Mouse (Mus musculus) yolk sac, embryonic 10.5 days (tissue): ENCODE measurements at regions not wholly inside any gene's neighbourhood (a gene's known extent, or its start where the extent isn't known, plus 50 kb on each side); places are given as distances from the start of the nearest gene placed in this dataset.

Experiments used
- DNase-seq: peaks from one replicate; pipeline ENCODE4 v3.0.0-alpha.2; 2017; ENCODE audit warnings: low spot score

DNA sequence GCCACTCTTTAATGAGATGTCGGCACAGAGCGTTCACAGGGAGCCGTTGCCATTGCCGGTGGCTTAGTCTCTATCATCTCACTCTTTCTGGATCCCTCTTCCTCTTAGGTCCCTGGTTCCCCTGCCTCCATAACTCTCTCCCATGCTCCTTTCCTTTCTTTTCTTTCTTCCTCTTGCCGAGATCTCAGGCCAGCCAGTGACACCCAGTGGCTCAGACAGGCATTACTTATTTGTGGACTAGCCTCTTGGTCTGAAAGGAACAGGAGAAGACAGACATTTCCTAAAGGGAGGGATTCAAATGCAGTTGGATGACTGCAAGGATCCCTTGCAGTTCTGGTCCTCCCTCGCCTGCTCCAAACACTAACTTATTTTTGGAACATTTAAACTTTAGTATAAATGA lies 180.5 kb upstream of the Ado start:
- peak; percentile 5 for DNase-seq

DNA sequence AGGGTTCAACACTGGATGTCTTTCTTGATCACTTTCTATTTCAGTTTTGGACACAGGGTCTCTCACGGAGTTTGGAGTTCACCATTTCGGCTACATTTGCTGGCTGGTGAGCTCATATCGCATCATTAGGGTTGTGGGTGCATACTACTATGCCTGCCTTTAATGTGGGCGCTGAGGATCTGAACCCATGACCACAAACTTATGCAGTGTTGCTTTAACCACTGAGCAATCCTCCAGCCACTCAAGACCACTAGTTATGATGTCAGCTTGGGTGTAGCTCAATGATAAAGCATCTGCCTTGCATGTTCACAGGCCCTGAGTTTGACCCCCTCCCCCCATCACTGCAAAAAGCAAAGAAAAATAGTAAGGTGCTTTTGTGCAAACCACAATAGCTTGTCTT lies 178.8 kb upstream of the Ado start:
- DNase-seq, result no peak

DNA sequence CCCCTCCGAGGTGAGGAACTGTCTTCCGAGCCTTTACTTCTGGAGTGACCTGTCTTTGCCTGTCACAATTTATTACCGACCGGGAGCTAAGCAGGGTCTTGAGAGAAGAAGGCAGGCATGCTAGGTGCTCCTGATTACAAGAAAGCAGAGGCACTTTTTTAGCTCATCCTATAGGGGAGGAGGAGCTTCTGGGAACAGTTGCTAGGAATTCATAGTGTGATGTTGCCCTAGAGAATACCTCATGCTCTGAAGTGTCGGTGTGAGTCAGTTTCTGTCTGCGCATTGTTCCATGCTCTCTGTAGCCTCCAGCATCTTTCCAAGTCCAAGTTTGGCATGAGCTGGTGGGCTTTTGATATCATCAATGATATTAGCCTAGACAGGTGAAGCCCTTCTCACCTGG lies 178.0 kb upstream of the Ado start:
- DNase-seq, result no peak

DNA sequence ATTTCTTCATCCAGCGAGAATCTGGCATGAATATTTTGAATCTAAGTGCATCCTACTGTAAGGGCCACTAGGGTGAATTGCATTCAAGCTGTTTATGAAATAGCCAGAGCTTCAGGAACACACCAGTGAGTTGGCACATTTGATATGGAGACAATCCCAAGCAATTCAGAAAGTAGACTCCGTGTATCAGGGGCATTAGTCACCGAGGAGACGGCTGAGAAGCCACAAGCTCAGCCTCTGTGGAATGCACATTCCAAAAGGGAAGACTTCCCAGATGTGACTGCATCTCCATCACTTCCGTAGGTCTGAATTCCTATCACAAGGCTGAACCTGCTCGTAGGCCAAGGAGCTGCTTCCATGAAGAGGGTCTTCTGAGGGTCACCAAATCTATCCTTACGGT lies 177.6 kb upstream of the Ado start:
- no peak for DNase-seq

DNA sequence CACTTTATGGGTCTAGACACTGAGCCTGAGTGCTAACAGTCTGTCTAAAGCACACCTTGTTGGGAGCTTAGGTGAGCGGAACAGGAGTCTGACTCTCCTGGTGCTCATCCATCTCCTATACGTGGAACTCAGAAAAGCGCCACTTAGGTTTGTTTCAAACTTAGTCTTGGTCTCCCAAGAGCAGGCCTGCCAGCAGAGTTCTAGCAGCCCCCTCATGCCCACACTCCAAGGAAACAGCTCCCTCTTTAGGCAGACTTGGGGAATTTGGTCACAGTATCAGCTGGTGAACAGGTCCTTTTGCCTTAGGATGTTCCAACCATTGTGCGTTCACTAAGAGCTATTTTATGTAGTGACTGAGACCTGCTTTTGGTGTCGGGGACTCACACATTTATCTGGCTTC lies 173.0 kb upstream of the Ado start:
- peak; percentile 13 for DNase-seq

DNA sequence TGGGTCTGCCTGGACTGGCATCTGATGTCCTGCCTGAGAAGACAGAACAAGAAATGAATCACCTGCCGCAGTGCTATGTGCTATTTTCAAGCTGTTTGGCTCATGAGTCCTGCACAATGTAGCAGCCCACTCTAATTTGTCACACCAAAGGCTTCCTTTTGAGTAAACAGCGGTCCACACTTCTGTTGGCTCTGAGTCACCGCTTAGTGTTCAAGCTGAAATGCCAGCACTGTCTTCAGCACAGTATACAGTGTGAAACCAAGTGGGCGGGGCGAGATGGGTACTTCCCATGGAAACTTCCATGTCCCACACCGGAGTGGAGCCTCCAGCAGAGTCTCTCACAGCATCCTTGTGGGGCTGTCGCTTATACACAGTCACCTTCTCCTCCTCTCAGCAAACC lies 168.8 kb upstream of the Ado start:
- no peak for DNase-seq

DNA sequence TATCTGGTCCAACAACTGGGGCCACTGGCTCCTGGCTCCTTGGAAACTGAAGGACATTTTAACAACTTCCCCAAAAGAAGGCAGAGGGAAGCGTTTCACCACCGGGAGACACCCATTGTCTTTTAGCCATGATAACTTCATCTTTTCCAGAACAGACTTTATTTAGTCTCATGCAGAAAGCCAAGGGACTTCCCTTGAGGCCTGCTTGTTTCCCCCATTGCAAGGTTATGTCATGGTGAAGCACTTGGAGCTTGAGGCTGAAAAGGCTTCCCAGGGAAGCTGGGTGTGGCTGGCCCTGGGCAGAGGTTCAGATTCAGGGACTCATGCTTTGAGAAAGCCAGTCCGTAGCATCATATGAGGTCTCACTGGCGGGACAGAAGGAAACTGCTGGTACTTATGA lies 166.3 kb upstream of the Ado start:
- DNase-seq, result no peak

DNA sequence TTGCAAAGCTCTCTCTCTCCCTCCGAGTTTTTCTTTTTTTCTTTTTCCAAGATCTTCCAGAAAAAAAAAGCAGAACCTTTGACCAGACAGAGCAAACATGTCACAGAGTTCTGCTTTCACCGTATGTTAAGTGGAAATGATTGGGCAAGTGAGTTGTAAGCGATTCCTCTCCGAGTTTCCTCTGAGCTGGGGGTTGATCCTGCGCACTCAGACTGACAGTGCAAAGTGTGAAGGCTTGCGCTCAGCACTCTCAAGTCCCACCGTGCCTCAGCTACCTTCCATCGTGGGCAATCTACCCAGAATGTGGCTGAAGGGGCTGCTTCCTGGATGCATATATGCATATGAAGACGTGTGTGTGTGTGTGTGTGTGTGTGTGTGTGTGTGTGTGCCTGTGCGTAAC lies 164.3 kb upstream of the Ado start:
- no peak for DNase-seq

DNA sequence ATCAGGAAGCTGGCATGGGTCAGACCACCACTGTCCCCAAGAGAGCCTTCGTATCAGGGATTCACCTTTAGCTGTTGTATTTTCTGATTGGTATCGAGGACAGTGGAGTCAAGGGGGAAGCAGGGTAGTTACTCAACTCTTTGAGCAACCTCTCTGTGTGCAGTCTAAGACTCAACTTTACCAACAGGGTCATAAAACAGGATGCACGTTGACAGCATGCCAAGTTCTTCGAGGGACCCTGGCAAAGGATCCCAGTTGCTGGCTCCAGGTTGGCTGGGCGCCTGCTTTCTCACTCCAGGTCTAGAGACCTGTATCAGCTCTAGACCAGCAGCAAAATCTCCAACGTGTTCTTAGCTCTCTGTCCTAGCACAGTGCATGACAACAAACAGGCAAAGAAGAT lies 163.9 kb upstream of the Ado start:
- no peak for DNase-seq

DNA sequence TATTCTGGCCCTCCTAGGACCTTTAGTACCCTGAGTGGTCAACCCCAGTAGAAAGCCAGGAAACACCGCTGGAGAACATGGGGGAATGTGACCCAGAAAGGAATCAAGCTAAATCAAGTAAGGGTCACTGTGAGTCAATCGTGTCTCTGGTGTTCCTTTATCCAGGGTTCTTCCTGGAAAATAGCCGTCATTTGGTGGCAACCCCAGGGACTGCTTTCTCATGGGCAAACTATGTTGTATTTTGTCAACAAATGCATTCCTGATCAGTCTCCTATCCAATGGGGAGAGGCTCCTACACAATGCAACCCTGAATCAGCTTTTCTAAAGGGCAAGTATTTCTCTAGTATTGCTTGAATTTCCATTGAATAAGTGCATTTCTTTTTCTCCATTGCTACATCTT lies 163.2 kb upstream of the Ado start:
- no peak for DNase-seq

DNA sequence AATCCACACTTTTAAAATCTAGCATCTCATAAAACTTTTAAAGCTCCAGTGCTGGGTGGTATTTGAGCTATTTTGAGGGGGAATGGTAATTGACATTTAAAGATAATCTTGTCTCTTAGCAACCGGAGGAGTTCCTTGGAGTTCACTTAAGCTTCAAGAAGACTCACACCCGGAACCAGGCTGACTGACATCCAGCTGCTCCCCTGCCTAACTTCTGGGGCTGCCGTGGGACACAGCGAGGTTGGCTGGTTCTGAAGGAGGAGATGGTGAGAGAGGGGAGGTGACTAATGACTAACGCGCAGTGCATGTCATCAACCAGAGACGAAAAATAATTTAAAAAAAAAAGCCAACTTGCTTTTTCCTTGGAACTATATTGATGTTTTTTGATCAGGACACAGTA lies 157.7 kb upstream of the Ado start:
- DNase-seq, result no peak

DNA sequence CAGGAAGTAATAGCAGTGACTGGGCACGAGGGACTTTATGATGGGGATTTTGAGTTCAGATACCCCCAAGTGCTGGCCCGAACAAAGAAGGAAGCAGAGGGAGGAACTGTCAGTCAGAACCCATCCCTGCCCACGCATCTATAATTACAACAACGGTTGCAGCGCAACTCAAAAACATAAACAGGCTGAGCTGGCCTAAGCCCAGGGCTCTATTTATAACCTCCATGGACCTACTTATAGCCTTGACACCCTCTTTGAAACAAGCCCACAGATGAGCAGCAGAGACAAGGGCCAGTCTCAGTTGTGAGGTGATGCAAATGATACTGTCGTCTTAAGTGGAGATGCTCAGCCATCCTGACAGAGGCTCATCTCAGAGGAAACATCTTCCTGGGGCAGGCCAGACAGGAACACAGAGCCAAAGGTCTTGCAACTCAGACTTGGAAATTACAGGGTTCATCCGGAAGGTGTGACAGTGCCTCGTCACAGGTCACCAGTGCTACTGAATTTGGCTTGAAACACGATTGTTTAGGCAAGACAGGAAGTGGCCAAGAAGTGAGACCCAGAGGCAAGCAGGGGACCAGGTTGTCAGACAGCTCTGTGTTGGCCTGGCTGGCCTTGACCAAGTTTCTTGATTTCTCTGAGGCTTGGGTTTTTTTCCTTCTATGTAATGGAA lies 154.2 kb upstream of the Ado start:
- no peak for DNase-seq

DNA sequence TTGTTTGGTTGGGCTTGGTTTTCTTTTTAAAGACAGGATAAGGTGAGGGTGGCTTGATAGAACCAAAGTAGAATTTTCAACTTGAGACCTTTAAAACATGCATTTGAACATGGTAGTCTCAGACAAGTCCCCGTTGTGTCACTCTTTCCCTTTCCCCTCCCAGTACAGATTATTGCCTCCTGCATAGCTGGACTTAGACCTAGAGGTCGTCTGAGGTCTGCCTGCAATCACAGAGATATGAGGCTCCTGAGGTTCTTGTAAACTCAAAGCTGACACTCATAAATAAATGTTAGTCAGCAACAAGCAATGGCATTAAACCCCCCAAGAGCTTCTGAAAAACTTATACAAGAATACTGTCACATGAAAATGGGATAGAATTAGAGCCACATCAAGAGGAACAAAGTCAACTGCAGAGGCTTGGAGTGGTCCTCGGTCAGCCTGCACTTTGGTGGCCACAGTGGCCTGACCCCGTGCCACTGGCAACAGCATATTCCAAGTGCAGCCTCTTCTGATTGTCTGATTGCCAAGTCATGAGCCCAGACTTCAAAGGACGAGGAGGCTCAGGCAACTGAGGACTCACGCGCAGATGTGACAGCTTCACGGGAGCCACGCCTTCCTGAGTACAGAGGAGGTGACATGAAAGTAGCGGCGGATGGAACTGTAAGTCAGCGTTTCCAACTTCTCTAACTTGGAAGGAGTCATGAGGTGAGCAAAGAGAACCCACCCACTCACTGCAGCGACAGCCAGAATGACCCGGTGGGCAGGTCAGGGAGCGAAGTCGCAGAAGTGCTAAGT lies 148.8 kb upstream of the Ado start:
- no peak for DNase-seq

DNA sequence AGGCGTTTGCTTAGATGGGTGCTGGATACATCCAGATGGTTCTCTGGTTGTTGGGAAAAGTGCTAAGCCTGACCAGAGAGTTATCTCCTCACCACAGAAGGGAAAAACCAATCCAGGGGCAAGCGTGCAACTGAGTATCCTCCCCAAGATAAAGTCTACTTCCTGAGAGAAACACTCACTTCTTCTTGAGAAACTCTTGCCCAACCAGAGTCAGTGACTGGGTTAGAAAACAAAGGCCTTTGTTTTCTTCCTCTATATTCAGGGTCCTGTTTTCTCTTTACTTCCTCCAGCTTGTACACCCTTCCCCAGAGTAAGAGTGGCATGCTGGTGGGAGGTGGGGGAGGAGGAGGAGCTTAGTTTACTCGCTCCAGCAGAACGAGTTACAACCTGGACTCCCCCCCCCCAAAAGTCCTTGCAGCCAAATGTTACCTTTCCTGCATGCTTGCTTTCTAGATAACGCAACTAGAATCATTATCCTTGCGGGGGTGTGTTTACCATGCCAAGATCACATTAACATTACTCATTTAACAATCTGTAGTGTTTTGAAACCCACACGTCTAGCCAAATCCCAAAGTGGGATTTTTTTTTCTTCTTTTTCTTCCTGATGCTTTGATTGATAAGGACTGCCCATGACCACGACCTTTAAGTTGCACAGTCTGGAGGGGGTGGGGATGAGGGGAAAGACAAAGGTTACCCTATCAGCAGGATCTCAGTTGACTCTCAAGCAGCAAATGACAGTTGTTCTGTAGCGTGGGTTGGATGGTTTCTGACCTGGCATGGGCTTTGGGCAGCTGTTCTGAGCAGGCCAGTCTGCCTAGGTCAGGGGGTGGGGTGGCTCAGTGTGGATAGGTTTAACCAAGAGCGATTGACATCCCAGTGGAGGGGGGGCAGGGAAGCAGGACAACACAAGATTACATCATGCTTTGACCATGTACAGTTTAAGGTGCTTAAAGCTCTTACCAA lies 147.4 kb upstream of the Ado start:
- DNase-seq, result no peak

DNA sequence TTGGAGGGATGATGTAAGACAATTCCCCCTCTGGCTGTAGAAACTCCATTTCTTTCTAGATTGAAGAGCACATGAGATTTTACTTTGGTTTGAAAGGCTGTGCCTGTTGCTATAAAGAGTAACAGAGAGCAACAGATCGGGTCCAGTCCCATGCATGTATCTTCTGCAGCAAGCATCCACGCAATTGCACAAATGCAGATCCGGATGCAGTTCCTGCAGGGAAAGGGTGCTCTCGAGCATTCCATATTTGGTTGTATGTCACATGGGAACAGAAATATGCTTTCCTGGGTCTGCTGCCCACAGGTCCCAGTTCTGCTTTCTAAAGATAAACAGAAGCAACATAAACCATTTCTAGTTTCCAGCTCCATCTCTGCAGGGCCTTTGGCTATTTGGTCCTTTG lies 146.0 kb upstream of the Ado start:
- no peak for DNase-seq

DNA sequence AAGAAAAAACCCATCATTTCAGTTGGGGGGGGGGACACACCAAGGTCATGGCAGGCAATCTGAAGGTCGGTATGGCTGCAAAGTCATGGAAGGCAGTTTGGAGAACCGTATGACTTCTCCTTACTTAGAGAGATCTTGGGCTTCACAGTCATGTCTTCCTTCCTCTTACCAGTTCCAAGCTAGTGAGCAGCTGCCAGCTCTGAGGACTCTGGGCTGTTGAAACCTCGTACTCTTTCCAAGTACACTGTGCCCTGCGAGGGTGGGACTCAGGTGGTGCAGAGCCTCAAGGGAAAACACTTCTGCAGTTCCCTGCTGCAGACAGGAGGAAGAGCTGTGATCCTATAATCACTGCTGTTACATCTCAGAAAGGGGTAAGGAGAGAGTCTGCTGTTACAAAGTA lies 144.8 kb upstream of the Ado start:
- no peak for DNase-seq

DNA sequence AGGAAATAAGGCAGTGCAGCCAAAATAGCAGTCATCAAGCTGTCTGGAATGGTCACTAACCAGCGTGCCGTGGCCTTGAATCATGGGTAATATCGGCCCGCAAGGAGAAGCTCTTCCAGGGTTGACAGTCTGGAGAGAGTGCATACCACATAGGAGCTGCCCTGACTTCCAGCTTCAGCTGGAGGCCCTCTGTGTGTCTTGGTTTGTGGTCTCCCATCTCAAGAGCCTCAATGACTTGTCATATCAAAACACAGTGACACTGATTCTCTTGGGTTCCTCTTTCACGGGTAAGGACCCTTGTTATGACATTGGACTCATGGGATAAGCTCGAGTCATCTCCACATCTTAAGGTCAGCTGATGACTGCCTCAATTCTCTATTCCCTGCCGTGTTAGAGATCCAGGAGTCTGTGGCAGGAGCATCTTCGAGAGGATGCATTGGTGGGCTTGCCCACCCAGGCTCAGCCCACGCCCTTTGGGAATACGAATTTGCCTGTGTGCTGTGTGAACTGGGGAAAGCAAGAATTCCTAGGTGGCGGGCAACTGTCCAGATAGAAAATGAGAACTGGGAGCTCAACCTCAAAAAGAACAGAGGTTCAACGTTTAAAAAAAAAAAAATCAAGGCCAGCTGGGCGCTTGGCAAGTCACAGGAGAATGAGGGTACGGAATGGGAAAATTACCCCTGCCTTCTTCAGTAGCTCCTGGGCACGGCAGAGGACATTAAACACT lies 141.4 kb upstream of the Ado start:
- no peak for DNase-seq

DNA sequence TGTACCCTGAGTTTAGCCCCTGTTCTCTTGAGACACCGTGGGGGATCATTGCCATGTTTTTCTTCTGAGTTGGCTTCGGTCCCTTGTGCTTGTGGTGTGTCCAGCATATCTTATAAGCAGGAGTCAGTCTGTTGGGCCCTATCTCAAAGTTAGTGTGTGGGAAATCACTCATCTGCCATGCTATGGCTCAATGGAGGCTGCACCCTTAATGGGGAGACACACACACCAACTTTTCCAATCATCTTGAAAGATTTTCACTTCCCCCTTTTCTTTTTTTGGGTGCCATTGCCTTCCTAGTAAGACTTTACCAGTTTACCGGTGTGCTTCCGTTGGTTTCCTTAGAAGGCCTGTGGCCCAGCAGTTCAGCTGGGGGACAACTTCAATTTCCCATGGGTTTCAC lies 130.6 kb upstream of the Ado start:
- no peak for DNase-seq

DNA sequence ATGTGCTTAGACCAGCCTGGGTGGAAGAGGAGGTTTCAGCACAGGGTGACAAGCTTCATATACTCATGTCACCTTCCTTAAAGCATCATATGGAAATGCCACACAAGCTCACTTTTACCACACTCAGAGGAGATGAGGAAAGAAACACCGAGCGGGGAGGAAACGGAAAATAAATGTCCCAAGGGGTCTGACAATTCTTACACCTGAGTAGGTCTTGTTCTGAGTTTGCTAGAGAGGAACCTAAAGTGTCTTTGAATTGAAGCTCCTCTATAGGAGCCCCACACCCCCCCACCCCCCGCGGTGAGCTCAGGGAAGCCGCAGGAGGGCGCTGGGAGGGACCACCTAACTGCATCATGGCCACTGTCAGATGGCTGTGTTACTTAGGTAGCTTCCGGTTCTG lies 124.7 kb upstream of the Ado start:
- DNase-seq, result no peak

DNA sequence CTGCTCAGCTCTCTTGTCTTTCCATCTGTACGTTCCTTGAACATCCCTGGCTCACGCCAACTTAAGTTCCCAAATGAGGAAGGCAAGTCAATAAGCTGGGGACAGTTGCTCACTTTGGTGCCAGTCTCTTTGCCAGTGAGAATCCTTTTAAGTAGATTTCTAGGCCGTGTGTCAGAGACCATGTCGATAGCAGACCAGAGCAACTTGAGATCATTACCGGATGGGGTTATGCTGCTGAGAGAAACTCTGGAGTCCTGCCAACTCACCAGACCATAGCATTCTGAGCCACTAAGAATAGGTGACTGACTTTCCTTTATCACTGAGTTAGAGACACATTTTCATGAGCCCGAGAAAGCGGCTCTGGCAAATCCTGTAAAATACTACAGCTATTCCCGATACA lies 123.5 kb upstream of the Ado start:
- DNase-seq, result no peak

DNA sequence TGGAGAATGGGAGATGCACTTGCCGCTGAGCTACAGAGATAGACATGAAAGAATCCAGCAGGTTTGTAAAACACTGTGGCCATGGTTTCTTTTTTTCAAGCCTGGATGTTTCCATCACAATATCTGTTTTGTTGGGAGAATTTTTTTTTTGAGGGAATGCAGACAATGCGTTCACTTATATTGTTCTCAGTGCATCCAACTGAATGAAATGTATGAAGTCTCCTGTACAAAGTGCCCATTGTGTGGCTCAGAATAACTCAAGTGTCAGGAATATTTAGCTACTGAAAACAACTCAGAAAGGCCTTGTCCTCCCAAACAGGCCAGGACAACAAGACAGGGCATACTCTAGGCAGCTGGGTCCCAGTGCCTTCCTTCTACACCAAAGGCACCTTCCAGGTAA lies 120.3 kb upstream of the Ado start:
- DNase-seq, result no peak

DNA sequence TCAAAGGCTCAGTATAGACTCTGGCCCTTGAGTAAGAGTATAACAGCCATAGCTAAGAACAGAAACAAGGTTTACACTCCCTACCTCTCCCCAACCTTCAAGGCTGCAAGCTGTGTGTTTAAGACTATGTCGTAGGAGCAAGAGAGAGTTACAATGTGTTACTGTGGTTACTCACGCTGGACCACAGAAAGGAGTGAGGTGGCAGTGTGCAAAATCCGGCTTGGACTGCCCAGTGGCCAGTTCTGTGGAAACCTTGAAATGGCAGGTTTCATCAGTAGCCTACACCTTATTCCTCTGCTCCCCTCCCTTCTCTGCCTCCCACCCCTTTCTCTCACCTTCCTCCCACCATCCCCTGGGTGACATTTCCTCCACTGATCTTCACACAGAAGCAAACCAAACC lies 114.3 kb upstream of the Ado start:
- no peak for DNase-seq
